Mouse (Mus musculus): ENCODE measurements around the gene Fat3. TPM values are rescaled to one million over a fixed set of nuclear protein-coding genes. Genes with fewer than 3 reads are reported as not detected.

Gene Fat3
- polyA plus RNA-seq, 1 experiment from 2014 or later, result 0.54 TPM

- Histone ChIP-seq H3K27ac (ENCODE audit: low read length) (no peak overlapping the region), H3K4me1 (replicated peaks; ENCODE audit: control insufficient read depth, insufficient read depth, low read length) (no peaks in the 10 kb centered on the region), H3K36me3 (ENCODE audit: control insufficient read depth, insufficient read depth, low read length) (no peaks in the 10 kb centered on the region), H3K27me3 (ENCODE audit: control insufficient read depth, insufficient read depth, low read depth, low read length) (no peaks in the 10 kb centered on the region), H3K4me2 (ENCODE audit: low read depth, low read length) (no peak overlapping the region), H3K9ac (ENCODE audit: low read length) (no peak overlapping the region), H3K4me3 (ENCODE audit: low read length) (no peak overlapping the region), H3K9me3 (ENCODE audit: control insufficient read depth, low read length) (no peaks in the 10 kb centered on the region)
- no peak for ATAC-seq (ENCODE audit: low read depth)
- 77% methylated on average over 2 of the region's 2 CpGs for whole genome bisulfite sequencing
Measured at GRCm38 (mm10) chr9:16256577-16257207, 244.4 kb downstream of the Fat3 start.

- 79% methylated on average over 4 of the region's 4 CpGs for WGBS
- no peaks in the 10 kb centered on the region for H3K4me1 ChIP-seq (replicated peaks; ENCODE audit: control insufficient read depth, insufficient read depth, low read length)
- H3K4me3 ChIP-seq (ENCODE audit: low read length), result no peak overlapping the region
- no peaks in the 10 kb centered on the region for H3K36me3 ChIP-seq (ENCODE audit: control insufficient read depth, insufficient read depth, low read length)
- H3K27me3 ChIP-seq (ENCODE audit: control insufficient read depth, insufficient read depth, low read depth, low read length), result no peaks in the 10 kb centered on the region
- no peak overlapping the region for H3K27ac ChIP-seq (ENCODE audit: low read length)
- no peak overlapping the region for H3K9ac ChIP-seq (ENCODE audit: low read length)
- no peaks in the 10 kb centered on the region for H3K9me3 ChIP-seq (ENCODE audit: control insufficient read depth, low read length)
- no peak overlapping the region for H3K4me2 ChIP-seq (ENCODE audit: low read depth, low read length)
- no peak for ATAC-seq (ENCODE audit: low read depth)
Measured at GRCm38 (mm10) chr9:16246741-16247140, 254.3 kb downstream of the Fat3 start.

- no peak for ATAC-seq (ENCODE audit: low read depth)
- Histone ChIP-seq H3K36me3 (ENCODE audit: control insufficient read depth, insufficient read depth, low read length) (no peaks in the 10 kb centered on the region), H3K9me3 (ENCODE audit: control insufficient read depth, low read length) (no peaks in the 10 kb centered on the region), H3K27me3 (ENCODE audit: control insufficient read depth, insufficient read depth, low read depth, low read length) (no peaks in the 10 kb centered on the region), H3K4me3 (ENCODE audit: low read length) (no peak overlapping the region), H3K4me1 (replicated peaks; ENCODE audit: control insufficient read depth, insufficient read depth, low read length) (no peaks in the 10 kb centered on the region), H3K9ac (ENCODE audit: low read length) (no peak overlapping the region), H3K4me2 (ENCODE audit: low read depth, low read length) (no peak overlapping the region), H3K27ac (ENCODE audit: low read length) (no peak overlapping the region)
- 58% methylated on average over 4 of the region's 4 CpGs for WGBS
Measured at GRCm38 (mm10) chr9:16231575-16231974, 269.5 kb downstream of the Fat3 start.

- no peak overlapping the region for H3K4me3 ChIP-seq (ENCODE audit: low read length)
- H3K27ac ChIP-seq (ENCODE audit: low read length), result no peak overlapping the region
- no peak overlapping the region for H3K9ac ChIP-seq (ENCODE audit: low read length)
- no peaks in the 10 kb centered on the region for H3K9me3 ChIP-seq (ENCODE audit: control insufficient read depth, low read length)
- no peaks in the 10 kb centered on the region for H3K4me1 ChIP-seq (replicated peaks; ENCODE audit: control insufficient read depth, insufficient read depth, low read length)
- no peaks in the 10 kb centered on the region for H3K36me3 ChIP-seq (ENCODE audit: control insufficient read depth, insufficient read depth, low read length)
- whole genome bisulfite sequencing, result 64% methylated on average over 5 of the region's 5 CpGs
- H3K4me2 ChIP-seq (ENCODE audit: low read depth, low read length), result no peak overlapping the region
- no peak for ATAC-seq (ENCODE audit: low read depth)
- H3K27me3 ChIP-seq (ENCODE audit: control insufficient read depth, insufficient read depth, low read depth, low read length), result no peaks in the 10 kb centered on the region
Measured at GRCm38 (mm10) chr9:16228919-16229318, 272.2 kb downstream of the Fat3 start.

- Histone ChIP-seq H3K9ac (ENCODE audit: low read length) (no peak overlapping the region), H3K4me2 (ENCODE audit: low read depth, low read length) (no peak overlapping the region), H3K36me3 (ENCODE audit: control insufficient read depth, insufficient read depth, low read length) (no peaks in the 10 kb centered on the region), H3K4me3 (ENCODE audit: low read length) (no peak overlapping the region), H3K27me3 (ENCODE audit: control insufficient read depth, insufficient read depth, low read depth, low read length) (no peaks in the 10 kb centered on the region), H3K4me1 (replicated peaks; ENCODE audit: control insufficient read depth, insufficient read depth, low read length) (no peaks in the 10 kb centered on the region), H3K9me3 (ENCODE audit: control insufficient read depth, low read length) (no peaks in the 10 kb centered on the region), H3K27ac (ENCODE audit: low read length) (no peak overlapping the region)
- ATAC-seq (ENCODE audit: low read depth), result no peak
- WGBS, result 56% methylated on average over 2 of the region's 2 CpGs
Measured at GRCm38 (mm10) chr9:16227398-16227797, 273.7 kb downstream of the Fat3 start.

GRCm38 (mm10) chr9:16226545-16226944 is 274.5 kb downstream of the Fat3 start:
- no peak overlapping the region for H3K27ac ChIP-seq (ENCODE audit: low read length)
- H3K4me2 ChIP-seq (ENCODE audit: low read depth, low read length), result no peak overlapping the region
- H3K27me3 ChIP-seq (ENCODE audit: control insufficient read depth, insufficient read depth, low read depth, low read length), result no peaks in the 10 kb centered on the region
- no peaks in the 10 kb centered on the region for H3K36me3 ChIP-seq (ENCODE audit: control insufficient read depth, insufficient read depth, low read length)
- H3K4me1 ChIP-seq (replicated peaks; ENCODE audit: control insufficient read depth, insufficient read depth, low read length), result no peaks in the 10 kb centered on the region
- no peak overlapping the region for H3K4me3 ChIP-seq (ENCODE audit: low read length)
- no peak for ATAC-seq (ENCODE audit: low read depth)
- no peak overlapping the region for H3K9ac ChIP-seq (ENCODE audit: low read length)
- no peaks in the 10 kb centered on the region for H3K9me3 ChIP-seq (ENCODE audit: control insufficient read depth, low read length)

GRCm38 (mm10) chr9:16221885-16222284 is 279.2 kb downstream of the Fat3 start:
- no peaks in the 10 kb centered on the region for H3K27me3 ChIP-seq (ENCODE audit: control insufficient read depth, insufficient read depth, low read depth, low read length)
- H3K27ac ChIP-seq (ENCODE audit: low read length), result no peak overlapping the region
- no peaks in the 10 kb centered on the region for H3K9me3 ChIP-seq (ENCODE audit: control insufficient read depth, low read length)
- no peak overlapping the region for H3K9ac ChIP-seq (ENCODE audit: low read length)
- H3K4me3 ChIP-seq (ENCODE audit: low read length), result no peak overlapping the region
- WGBS, result 76% methylated on average over 5 of the region's 5 CpGs
- H3K36me3 ChIP-seq (ENCODE audit: control insufficient read depth, insufficient read depth, low read length), result no peaks in the 10 kb centered on the region
- H3K4me1 ChIP-seq (replicated peaks; ENCODE audit: control insufficient read depth, insufficient read depth, low read length), result no peaks in the 10 kb centered on the region
- no peak overlapping the region for H3K4me2 ChIP-seq (ENCODE audit: low read depth, low read length)
- no peak for ATAC-seq (ENCODE audit: low read depth)

- Histone ChIP-seq H3K36me3 (ENCODE audit: control insufficient read depth, insufficient read depth, low read length) (no peaks in the 10 kb centered on the region), H3K4me3 (ENCODE audit: low read length) (no peak overlapping the region), H3K4me1 (replicated peaks; ENCODE audit: control insufficient read depth, insufficient read depth, low read length) (peaks cover 5% of the 10 kb centered on the region; the same call in 1 of the 2 replicates), H3K9me3 (ENCODE audit: control insufficient read depth, low read length) (no peaks in the 10 kb centered on the region), H3K27ac (ENCODE audit: low read length) (no peak overlapping the region), H3K4me2 (ENCODE audit: low read depth, low read length) (no peak overlapping the region), H3K9ac (ENCODE audit: low read length) (no peak overlapping the region), H3K27me3 (ENCODE audit: control insufficient read depth, insufficient read depth, low read depth, low read length) (no peaks in the 10 kb centered on the region)
- peak; percentile 57 for ATAC-seq (ENCODE audit: low read depth)
- WGBS, result 30% methylated on average over 6 of the region's 6 CpGs
Measured at GRCm38 (mm10) chr9:16216235-16216634, 284.9 kb downstream of the Fat3 start.

GRCm38 (mm10) chr9:16214731-16215681 is 286.1 kb downstream of the Fat3 start:
- Histone ChIP-seq H3K4me3 (ENCODE audit: low read length) (no peak overlapping the region), H3K27ac (ENCODE audit: low read length) (no peak overlapping the region)
- WGBS, result 37% methylated on average over 7 of the region's 7 CpGs

More at GRCm38 (mm10) chr9:16214731-16215681, 286.1 kb downstream of the Fat3 start:
- H3K27me3 ChIP-seq (ENCODE audit: control insufficient read depth, insufficient read depth, low read depth, low read length), result no peaks in the 10 kb centered on the region
- no peak overlapping the region for H3K9ac ChIP-seq (ENCODE audit: low read length)
- H3K4me1 ChIP-seq (replicated peaks; ENCODE audit: control insufficient read depth, insufficient read depth, low read length), result peaks cover 5% of the 10 kb centered on the region; the same call in 1 of the 2 replicates
- ATAC-seq (ENCODE audit: low read depth), result peak; percentile 87
- no peaks in the 10 kb centered on the region for H3K36me3 ChIP-seq (ENCODE audit: control insufficient read depth, insufficient read depth, low read length)
- H3K9me3 ChIP-seq (ENCODE audit: control insufficient read depth, low read length), result no peaks in the 10 kb centered on the region
- no peak overlapping the region for H3K4me2 ChIP-seq (ENCODE audit: low read depth, low read length)
